Mouse (Mus musculus) spleen, adult 2 months (tissue): Measurements from ENCODE around the gene Atxn7l3.

Experiments used
- CTCF ChIP-seq: fragments of 200-500 bp; IDR thresholded peaks from 2 replicates; pipeline ENCODE4 v1.5.1; 2011; ENCODE audit warnings: mild to moderate bottlenecking, inconsistent platforms; ENCODE audit not compliant: insufficient read depth, insufficient read length, insufficient replicate concordance; ENCODE audit errors: extremely low read depth
- POLR2A ChIP-seq: fragments of 200-500 bp; IDR thresholded peaks from 2 replicates; pipeline ENCODE4 v1.6.1; 2011; ENCODE audit warnings: low read depth, low read length, inconsistent platforms

- TF ChIP-seq CTCF (no peak), POLR2A (no peak)
Measured at GRCm38 (mm10) chr11:102240636-102241035, 55.8 kb downstream of the Atxn7l3 start.
